Mouse (Mus musculus) right cerebral cortex, adult 18-20 months (tissue): ENCODE results near the gene Tgfa.

Source experiments
- DNase-seq: peaks from one replicate; pipeline ENCODE4 v3.0.0; 2022; ENCODE audit warnings: mixed read lengths

Tgfa gene

GRCm38 (mm10) chr6:86188741-86189480, 6.1 kb upstream of the Tgfa start:
- DNase-seq = no peak

- no peak for DNase-seq
Observed at GRCm38 (mm10) chr6:86190622-86191021, 4.4 kb upstream of the Tgfa start.

- no peak for DNase-seq
Observed at GRCm38 (mm10) chr6:86192978-86193377, 2.0 kb upstream of the Tgfa start.

GRCm38 (mm10) chr6:86193879-86194278, 1.1 kb upstream of the Tgfa start:
- peak; percentile 54 for DNase-seq

- no peak for DNase-seq
Observed at GRCm38 (mm10) chr6:86196034-86196433, 1.0 kb downstream of the Tgfa start.

GRCm38 (mm10) chr6:86197150-86197862, 2.3 kb downstream of the Tgfa start:
- no peak for DNase-seq

GRCm38 (mm10) chr6:86200934-86201333, 5.9 kb downstream of the Tgfa start:
- no peak for DNase-seq

- DNase-seq = no peak
Observed at GRCm38 (mm10) chr6:86203101-86203500, 8.1 kb downstream of the Tgfa start.

GRCm38 (mm10) chr6:86206014-86206413, 11.0 kb downstream of the Tgfa start:
- no peak for DNase-seq

GRCm38 (mm10) chr6:86206985-86207384, 12.0 kb downstream of the Tgfa start:
- DNase-seq = no peak

- DNase-seq = no peak
Observed at GRCm38 (mm10) chr6:86209133-86210016, 14.4 kb downstream of the Tgfa start.

GRCm38 (mm10) chr6:86210017-86210408, 15.0 kb downstream of the Tgfa start:
- DNase-seq = no peak

- DNase-seq = no peak
Observed at GRCm38 (mm10) chr6:86210619-86211018, 15.6 kb downstream of the Tgfa start.

- no peak for DNase-seq
Observed at GRCm38 (mm10) chr6:86211081-86211763, 16.2 kb downstream of the Tgfa start.

- DNase-seq = no peak
Observed at GRCm38 (mm10) chr6:86212871-86213640, 18.0 kb downstream of the Tgfa start.

GRCm38 (mm10) chr6:86218066-86218465, 23.0 kb downstream of the Tgfa start:
- no peak for DNase-seq

- no peak for DNase-seq
Observed at GRCm38 (mm10) chr6:86218739-86219138, 23.7 kb downstream of the Tgfa start.

GRCm38 (mm10) chr6:86219494-86219893, 24.5 kb downstream of the Tgfa start:
- DNase-seq = peak; percentile 45

GRCm38 (mm10) chr6:86220171-86220570, 25.1 kb downstream of the Tgfa start:
- no peak for DNase-seq

- DNase-seq = no peak
Observed at GRCm38 (mm10) chr6:86222381-86222780, 27.4 kb downstream of the Tgfa start.

- no peak for DNase-seq
Observed at GRCm38 (mm10) chr6:86225604-86226003, 30.6 kb downstream of the Tgfa start.

- DNase-seq = no peak
Observed at GRCm38 (mm10) chr6:86232367-86232766, 37.3 kb downstream of the Tgfa start.
